Mouse (Mus musculus) G1E (cell line): ENCODE measurements around the gene Rhoh. TPM values are rescaled to one million over a fixed set of nuclear protein-coding genes. Genes with fewer than 3 reads are reported as not detected.

ENCODE experiments used
- ATAC-seq: 2 replicates; pipeline ENCODE4 v1.8.0; 2016; ENCODE audit warnings: mild to moderate bottlenecking; ENCODE audit not compliant: insufficient number of reproducible peaks, poor library complexity, low FRiP score, severe bottlenecking; ENCODE audit errors: extremely low read depth
- DNase-seq: peaks from one replicate; pipeline ENCODE4 v3.0.0; 2012; ENCODE audit warnings: low spot score
- H3K27me3 ChIP-seq: 2 replicates; pipeline ENCODE4 v1.6.1; 2012; ENCODE audit warnings: mild to moderate bottlenecking, low read length, inconsistent platforms; ENCODE audit not compliant: insufficient read depth
- H3K36me3 ChIP-seq: replicated peaks from 2 replicates; pipeline ENCODE3; 2012; ENCODE audit warnings: mild to moderate bottlenecking, inconsistent platforms
- H3K4me1 ChIP-seq: 2 replicates; pipeline ENCODE4 v1.6.1; 2012; ENCODE audit warnings: low read depth, low read length, inconsistent platforms, mixed read lengths; ENCODE audit not compliant: insufficient read depth
- H3K4me3 ChIP-seq: 2 replicates; pipeline ENCODE4 v1.5.1; 2012; ENCODE audit warnings: low read depth, mild to moderate bottlenecking, inconsistent platforms, low read length, moderate library complexity, mixed read lengths
- H3K9me3 ChIP-seq: replicated peaks from 2 replicates; pipeline ENCODE4 v1.6.1; 2012; ENCODE audit warnings: inconsistent platforms
- CTCF ChIP-seq: IDR thresholded peaks from 2 replicates; pipeline ENCODE4 v1.5.1; 2012; ENCODE audit warnings: low read depth, low read length, inconsistent platforms, mixed read lengths
- GATA1 ChIP-seq: IDR thresholded peaks from 2 replicates; pipeline ENCODE4 v1.6.1; 2012; ENCODE audit warnings: borderline replicate concordance, low read length, inconsistent platforms, mixed read lengths
- GATA2 ChIP-seq: IDR thresholded peaks from 2 replicates; pipeline ENCODE4 v1.6.1; 2012; ENCODE audit warnings: low read depth, low read length, inconsistent platforms, borderline replicate concordance
- POLR2AphosphoS5 ChIP-seq: IDR thresholded peaks from 2 replicates; pipeline ENCODE4 v1.6.1; 2012; ENCODE audit warnings: low read depth, low read length, inconsistent platforms; ENCODE audit not compliant: insufficient replicate concordance
- TAL1 ChIP-seq: conservative IDR thresholded peaks from 2 replicates; pipeline ENCODE4 v1.6.1; 2012; ENCODE audit warnings: low read depth, low read length, inconsistent platforms, mixed read lengths
- polyA plus RNA-seq: library from polyadenylated mRNA; stranded (reverse); fragments of >175 nt; gene quantifications from 2 replicates; pipeline ENCODE4 v1.2.3, GENCODE M21; 2012
- total RNA-seq, 2 experiments: library from RNA; stranded (forward) in 1 of 2; stranded (reverse) in 1 of 2; fragments of 200-1000 nt in 1 of 2; fragments of >200 nt in 1 of 2; fragmentation: Nextera tagmentation in 1 of 2; gene quantifications; 2 replicates each; pipeline ENCODE4 v1.2.3; 2014 to 2017

Gene Rhoh
- total and polyA plus RNA-seq, 3 experiments = 0.49 TPM; not detected in 2

DNA sequence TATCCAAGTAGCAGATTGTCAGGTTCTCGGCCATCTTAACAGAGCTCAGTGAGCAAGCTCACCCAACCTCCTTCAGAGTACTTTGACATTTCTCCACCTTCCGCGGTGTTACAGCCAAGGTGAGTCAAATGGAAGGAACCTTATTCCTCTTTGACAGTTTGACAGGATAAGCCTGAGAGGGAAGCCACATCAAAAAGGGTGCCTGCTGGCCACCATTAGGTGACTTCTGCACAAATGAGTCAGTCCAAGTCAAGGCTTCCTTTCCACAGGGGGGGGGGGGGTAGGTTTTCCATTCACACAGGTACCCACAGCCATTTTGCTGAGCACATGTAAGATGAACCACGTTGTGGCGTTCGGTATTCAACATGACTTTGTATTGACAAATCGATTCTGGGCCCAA, 53.3 kb downstream of the Rhoh start:
- DNase-seq (no peak), ATAC-seq (no peak)
- Histone ChIP-seq H3K27me3 (peaks cover 15% of the 10 kb centered on the region), H3K4me3 (no peak overlapping the region), H3K9me3 (no peaks in the 10 kb centered on the region), H3K36me3 (no peaks in the 10 kb centered on the region), H3K4me1 (peaks cover 2% of the 10 kb centered on the region; the same call in 1 of the 2 replicates)
- no peak for TF ChIP-seq POLR2AphosphoS5
- TF ChIP-seq TAL1 = no peak
- TF ChIP-seq GATA2 = no peak
- no peak for TF ChIP-seq CTCF
- no peak for TF ChIP-seq GATA1

DNA sequence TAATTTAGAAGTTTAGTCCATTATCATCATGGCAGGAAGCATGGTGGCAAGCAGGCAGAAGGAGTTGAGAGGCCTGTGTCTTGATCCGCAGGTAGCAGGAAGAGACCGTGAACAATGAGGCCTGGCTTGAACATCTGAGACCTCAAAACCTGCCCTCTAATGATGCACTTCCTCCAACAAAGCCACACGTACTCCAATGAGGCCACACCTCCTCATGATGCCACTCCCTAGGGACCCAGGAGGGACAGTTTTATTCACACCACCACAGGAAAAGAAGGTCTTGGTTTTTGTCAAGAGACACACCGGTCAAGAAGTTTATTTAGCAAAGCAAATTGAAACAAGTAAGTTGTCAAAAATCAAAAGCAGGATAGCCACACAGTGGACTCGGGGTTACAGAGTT, 55.9 kb downstream of the Rhoh start:
- no peak for DNase-seq
- Histone ChIP-seq H3K9me3 (no peaks in the 10 kb centered on the region), H3K27me3 (peaks cover 3% of the 10 kb centered on the region), H3K4me1 (peaks cover 2% of the 10 kb centered on the region; the same call in 1 of the 2 replicates), H3K36me3 (no peaks in the 10 kb centered on the region), H3K4me3 (no peak overlapping the region)
- ATAC-seq = no peak
- TF ChIP-seq TAL1 (no peak), CTCF (no peak), POLR2AphosphoS5 (no peak), GATA2 (no peak), GATA1 (no peak)

DNA sequence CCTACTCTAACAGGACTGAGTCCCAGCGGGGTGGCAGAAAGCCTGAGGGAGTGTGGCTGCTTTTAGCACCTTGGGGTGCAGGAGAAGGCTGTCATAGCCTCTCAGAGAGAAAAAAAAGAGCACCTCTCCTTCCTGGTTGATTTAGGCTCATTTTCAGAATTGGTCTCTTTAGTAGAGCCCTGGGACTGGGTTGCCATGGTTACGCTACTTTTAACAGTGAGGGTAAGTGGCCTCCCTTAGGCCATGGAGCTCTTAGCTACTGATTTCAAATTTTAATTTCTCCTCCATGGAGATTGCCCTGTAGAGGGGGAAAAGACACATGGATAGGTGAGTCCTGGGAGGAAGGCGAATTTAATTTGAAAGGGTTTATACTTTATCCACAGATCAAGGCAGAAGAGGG, 57.6 kb downstream of the Rhoh start:
- ATAC-seq (no peak), DNase-seq (no peak)
- no peak for TF ChIP-seq GATA1
- TF ChIP-seq POLR2AphosphoS5 = no peak
- no peak for TF ChIP-seq CTCF
- no peak for TF ChIP-seq TAL1
- no peak for TF ChIP-seq GATA2
- H3K4me3 ChIP-seq = no peak overlapping the region
- H3K36me3 ChIP-seq = no peaks in the 10 kb centered on the region
- no peaks in the 10 kb centered on the region for H3K9me3 ChIP-seq
- H3K27me3 ChIP-seq = peaks cover 2% of the 10 kb centered on the region; the same call in 1 of the 2 replicates
- no peaks in the 10 kb centered on the region for H3K4me1 ChIP-seq

DNA sequence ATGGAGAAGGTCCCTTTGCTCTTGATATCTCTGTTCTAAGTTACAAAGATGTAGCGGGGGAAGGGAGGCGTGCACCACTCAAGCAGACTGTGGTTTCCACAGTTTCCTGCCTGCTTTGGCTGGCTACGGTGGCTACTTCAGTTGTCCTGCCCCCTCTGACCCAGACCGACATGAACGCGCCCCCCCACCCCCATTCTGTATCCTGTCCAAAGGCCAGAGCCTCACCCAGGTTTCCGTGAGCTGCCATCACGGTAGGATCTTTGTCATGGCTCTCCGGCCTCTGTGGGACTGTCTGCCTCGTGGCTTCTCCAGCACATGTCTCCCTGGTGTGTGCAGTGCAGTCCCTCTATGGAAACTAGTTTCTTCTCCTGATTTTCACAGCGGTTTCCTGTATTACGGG, 58.3 kb downstream of the Rhoh start:
- H3K4me3 ChIP-seq = no peak overlapping the region
- no peaks in the 10 kb centered on the region for H3K36me3 ChIP-seq
- no peaks in the 10 kb centered on the region for H3K9me3 ChIP-seq
- no peak for DNase-seq
- H3K27me3 ChIP-seq = peaks cover 2% of the 10 kb centered on the region; the same call in 1 of the 2 replicates
- no peak for TF ChIP-seq GATA1
- no peak for TF ChIP-seq CTCF
- no peak for TF ChIP-seq GATA2
- no peak for TF ChIP-seq TAL1
- no peak for TF ChIP-seq POLR2AphosphoS5
- no peaks in the 10 kb centered on the region for H3K4me1 ChIP-seq
- ATAC-seq = no peak

DNA sequence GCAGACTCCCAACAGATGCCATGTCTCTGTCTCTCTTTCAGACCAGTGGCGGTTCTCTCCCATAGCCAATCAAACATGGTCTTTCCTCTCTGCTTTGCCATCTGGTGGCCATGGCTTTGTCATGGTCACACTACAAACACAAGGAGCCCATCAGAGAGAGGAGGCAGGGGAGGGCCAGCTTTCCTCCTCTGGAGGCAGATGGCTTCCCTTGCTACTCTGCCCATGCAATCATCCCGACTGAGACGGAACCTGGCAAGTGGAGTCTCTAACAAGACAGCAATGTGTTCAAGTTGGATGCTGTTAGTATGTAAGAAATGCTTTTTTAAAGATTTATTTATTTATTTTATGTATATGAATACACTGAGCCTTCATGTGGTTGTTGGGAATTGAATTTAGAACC, 58.9 kb downstream of the Rhoh start:
- TF ChIP-seq CTCF (no peak), GATA2 (no peak), GATA1 (no peak), POLR2AphosphoS5 (no peak), TAL1 (no peak)
- peaks cover 3% of the 10 kb centered on the region for H3K27me3 ChIP-seq
- no peaks in the 10 kb centered on the region for H3K9me3 ChIP-seq
- H3K4me1 ChIP-seq = no peaks in the 10 kb centered on the region
- no peaks in the 10 kb centered on the region for H3K36me3 ChIP-seq
- no peak for ATAC-seq
- H3K4me3 ChIP-seq = no peak overlapping the region
- no peak for DNase-seq

DNA sequence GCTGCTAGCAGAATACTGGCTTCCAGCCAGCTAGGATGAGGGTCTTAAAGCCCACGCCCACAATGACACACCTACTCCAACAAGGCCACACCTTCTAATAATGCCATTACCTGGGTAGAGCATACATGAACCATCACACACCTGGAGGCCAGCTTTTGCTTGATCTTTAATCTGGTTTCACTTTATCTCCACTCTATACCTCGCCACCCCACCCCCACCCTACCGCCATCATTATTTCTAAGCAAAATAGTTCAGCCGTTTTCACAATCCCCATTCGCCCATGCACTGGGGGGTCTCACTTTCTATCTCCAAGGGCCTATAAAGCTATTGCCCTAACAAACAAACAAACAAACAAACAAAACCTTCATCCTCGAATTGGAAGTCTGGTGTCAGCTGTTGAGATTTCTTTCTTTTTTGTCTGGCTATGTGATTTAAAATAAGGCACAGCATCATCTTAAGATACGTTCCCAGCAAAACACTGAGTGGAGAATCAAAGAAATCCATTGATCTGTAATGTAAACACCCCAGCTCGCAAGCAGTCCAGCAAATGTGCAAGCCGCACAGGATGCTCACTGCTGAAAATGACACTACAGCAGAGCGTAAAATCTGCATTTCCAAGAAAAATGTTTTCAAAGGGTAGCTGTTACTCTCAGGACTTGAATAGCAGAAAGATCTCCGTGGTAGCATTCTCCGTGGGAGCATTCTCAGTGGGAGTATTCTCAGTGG, 59.9 kb downstream of the Rhoh start:
- no peak for ATAC-seq
- no peaks in the 10 kb centered on the region for H3K9me3 ChIP-seq

More for the DNA sequence above, 59.9 kb downstream of the Rhoh start:
- no peak for TF ChIP-seq GATA1
- Histone ChIP-seq H3K36me3 (no peaks in the 10 kb centered on the region), H3K4me3 (no peak overlapping the region), H3K4me1 (no peaks in the 10 kb centered on the region), H3K27me3 (peaks cover 6% of the 10 kb centered on the region)
- no peak for DNase-seq
